Mouse (Mus musculus) C2C12 (cell line): Measurements from ENCODE around the gene Prkcg.

Source experiments
- CEBPB ChIP-seq: IDR thresholded peaks from one replicate; pipeline ENCODE4 v1.6.1; 2011; ENCODE audit warnings: low read depth, mild to moderate bottlenecking, control low read depth, moderate library complexity
- CTCF ChIP-seq: IDR thresholded peaks from one replicate; pipeline ENCODE4 v1.5.1; 2011; ENCODE audit not compliant: control insufficient read depth, insufficient read depth, insufficient read length
- MAX ChIP-seq: IDR thresholded peaks from one replicate; pipeline ENCODE4 v1.6.1; 2011; ENCODE audit warnings: mild to moderate bottlenecking, control low read depth
- MYOD1 ChIP-seq: IDR thresholded peaks from one replicate; pipeline ENCODE4 v1.6.1; 2011; ENCODE audit warnings: low read depth; ENCODE audit not compliant: control insufficient read depth, insufficient read length
- MYOG ChIP-seq: IDR thresholded peaks from one replicate; pipeline ENCODE4 v1.6.1; 2011; ENCODE audit not compliant: control insufficient read depth, insufficient read length; ENCODE audit errors: extremely low read depth
- USF1 ChIP-seq: IDR thresholded peaks from one replicate; pipeline ENCODE4 v1.6.1; 2011; ENCODE audit warnings: low read depth, mild to moderate bottlenecking, control low read depth, moderate library complexity

DNA sequence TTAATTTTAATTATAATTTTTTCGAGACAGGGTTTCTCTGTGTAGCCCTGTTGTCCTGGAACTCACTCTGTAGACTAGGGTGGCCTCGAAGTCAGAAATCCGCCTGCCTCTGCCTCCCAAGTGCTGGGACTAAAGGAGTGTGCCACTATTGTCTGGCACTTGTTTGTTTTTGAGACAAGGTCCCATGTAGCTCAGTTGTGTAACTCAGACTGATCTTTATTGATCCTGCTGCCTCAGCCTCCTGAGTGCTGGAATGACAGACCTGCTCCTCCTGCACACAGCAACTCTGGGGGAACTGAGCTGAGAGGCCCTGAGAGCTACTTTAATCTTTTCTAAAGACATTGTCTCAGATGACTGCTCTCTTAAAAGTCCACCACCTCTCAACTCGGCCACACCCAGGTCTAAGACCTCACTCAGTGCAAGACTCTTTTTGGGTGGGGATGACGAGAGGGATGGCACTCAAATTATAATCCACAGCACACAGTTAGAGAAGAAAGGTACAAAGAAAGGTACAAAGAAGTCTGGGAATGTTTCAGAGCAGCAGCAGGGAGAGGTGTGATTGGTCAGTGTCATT lies 8.8 kb upstream of the Prkcg start:
- no peak for TF ChIP-seq CTCF
- TF ChIP-seq MYOG = no peak
- TF ChIP-seq USF1 = no peak
- TF ChIP-seq MYOD1 = no peak
- no peak for TF ChIP-seq MAX
- no peak for TF ChIP-seq CEBPB
